Mouse (Mus musculus): ENCODE results near the gene Sirt6. TPM values are rescaled to one million over a fixed set of nuclear protein-coding genes. Genes with fewer than 3 reads are reported as not detected.

Sirt6 gene
- polyA plus RNA-seq, 1 experiment from 2014 or later, result 45.7 TPM

DNA sequence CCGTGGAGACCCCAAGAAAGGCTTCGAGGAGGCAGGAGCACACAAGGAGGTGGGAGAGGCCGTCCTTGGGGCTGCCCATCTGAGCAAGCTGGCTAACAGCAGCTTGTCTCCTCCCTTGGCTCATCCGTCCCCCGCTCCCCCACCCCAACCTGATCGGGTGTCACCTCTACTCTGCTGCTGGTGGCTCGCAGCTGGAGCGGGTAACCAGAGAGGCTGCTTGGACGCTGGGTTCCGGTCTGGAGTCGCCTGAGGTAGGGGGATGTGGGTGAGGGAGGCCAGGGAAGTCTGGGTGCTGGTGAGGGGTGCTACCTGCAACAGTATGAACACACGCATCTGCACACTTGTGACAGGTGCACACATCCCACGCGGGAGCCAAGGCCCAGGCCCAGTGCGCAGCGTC, 793 bp upstream of the Sirt6 start, which contains the start of gene Ankrd24:
Gene Ankrd24 (plus strand): TSS at position 151 of the 400 bp plus-strand sequence.
- H3K36me3 ChIP-seq (ENCODE audit: control insufficient read depth, insufficient read depth, low read length), result peaks cover 2% of the 10 kb centered on the region; the same call in 1 of the 2 replicates
- DNase-seq (ENCODE audit: low spot score), result no peak
- peak within 1 kb of the TSS; percentile 60 for H3K9ac ChIP-seq (ENCODE audit: low read length)
- no peaks in the 10 kb centered on the region for H3K9me3 ChIP-seq (ENCODE audit: control insufficient read depth, low read length)
- peak within 1 kb of the TSS; percentile 47 for H3K4me3 ChIP-seq (ENCODE audit: low read depth, low read length)
- H3K4me1 ChIP-seq (ENCODE audit: control insufficient read depth, insufficient read depth, low read length), result 0 out of 2 replicates have a peak, but pooled peaks cover 4% of the 10 kb centered on the region
- peak within 1 kb of the TSS; percentile 39 for H3K27ac ChIP-seq (ENCODE audit: low read depth, low read length)
- H3K4me2 ChIP-seq (ENCODE audit: low read depth), result peak within 1 kb of the TSS; percentile 78
- no peak for ATAC-seq (ENCODE audit: insufficient read depth, low FRiP score, low TSS enrichment)
- WGBS, result 75% methylated on average over 16 of the region's 16 CpGs
- no peaks in the 10 kb centered on the region for H3K27me3 ChIP-seq (ENCODE audit: control insufficient read depth, insufficient read depth, low read length)

DNA sequence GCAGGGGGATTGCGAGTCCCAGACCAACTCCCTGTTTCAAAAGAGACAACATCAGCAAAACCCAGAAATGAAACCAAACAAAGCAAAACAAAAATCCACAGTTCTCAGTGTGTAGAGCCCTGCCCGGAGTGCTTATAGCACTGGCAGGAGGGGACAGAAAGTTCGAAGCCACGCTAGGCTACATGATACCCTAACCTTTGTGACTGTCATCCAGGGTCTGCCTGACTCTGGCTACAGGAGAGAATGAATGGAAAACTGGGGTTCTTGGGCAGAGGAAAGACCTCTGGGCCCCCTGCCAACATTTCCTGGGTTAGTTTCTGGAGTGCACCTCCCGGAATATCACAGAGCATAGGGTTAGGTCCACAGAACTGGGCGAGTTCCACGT, 231 bp upstream of the Sirt6 start:
- 71% methylated on average over 7 of the region's 7 CpGs for WGBS

DNA sequence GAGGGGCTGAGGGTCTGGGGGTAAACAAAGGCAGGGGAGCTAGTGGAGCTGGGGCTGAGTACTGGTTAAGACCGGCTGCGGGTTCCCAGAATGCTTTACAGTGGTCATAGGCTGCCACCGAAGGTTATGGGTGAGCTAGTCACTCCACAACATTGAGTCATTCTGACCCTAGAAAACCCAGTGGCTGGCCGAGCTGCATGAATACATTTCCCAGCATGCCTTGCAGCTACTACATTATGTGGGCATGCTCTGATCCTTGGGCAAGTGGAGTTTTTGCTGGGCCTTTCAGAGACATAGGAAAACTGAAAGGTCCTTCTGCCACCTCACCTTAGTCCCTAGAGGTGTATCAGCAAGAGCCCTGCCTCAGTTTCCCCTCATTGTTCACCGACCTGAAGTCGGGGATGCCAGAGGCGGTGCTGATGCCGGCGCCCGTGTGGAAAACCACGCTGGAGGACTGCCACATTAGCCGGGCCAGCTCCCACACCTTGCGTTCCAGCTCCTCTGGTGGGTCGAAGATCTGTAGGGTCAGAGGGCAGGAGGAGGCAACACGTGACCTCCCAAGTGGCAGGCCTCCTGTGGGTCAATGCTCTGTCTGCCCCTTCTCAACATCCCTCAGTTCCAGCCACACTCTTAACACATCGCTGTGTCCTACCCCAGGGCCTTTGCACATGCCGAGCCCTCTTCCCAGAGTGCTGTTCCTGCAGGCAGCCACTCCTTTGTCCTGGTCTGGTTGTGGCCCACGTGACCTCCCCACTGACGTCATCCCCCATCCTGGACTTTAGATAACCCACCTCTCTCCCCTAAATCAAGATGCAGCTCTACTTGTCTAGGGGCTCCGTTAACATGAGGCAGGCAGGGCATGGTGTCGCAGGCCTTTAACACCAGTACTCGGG, 1.2 kb downstream of the Sirt6 start:
- DNase-seq (ENCODE audit: low spot score) (no peak), ATAC-seq (ENCODE audit: insufficient read depth, low FRiP score, low TSS enrichment) (no peak)
- Histone ChIP-seq H3K4me2 (ENCODE audit: low read depth) (peak overlapping the region; percentile 78), H3K36me3 (ENCODE audit: control insufficient read depth, insufficient read depth, low read length) (peaks cover 2% of the 10 kb centered on the region; the same call in 1 of the 2 replicates), H3K9me3 (ENCODE audit: control insufficient read depth, low read length) (no peaks in the 10 kb centered on the region), H3K27me3 (ENCODE audit: control insufficient read depth, insufficient read depth, low read length) (no peaks in the 10 kb centered on the region), H3K27ac (ENCODE audit: low read depth, low read length) (no peak overlapping the region), H3K4me1 (ENCODE audit: control insufficient read depth, insufficient read depth, low read length) (0 out of 2 replicates have a peak, but pooled peaks cover 4% of the 10 kb centered on the region), H3K9ac (ENCODE audit: low read length) (peak overlapping the region; percentile 60), H3K4me3 (ENCODE audit: low read depth, low read length) (peak overlapping the region; percentile 47)
- WGBS, result 93% methylated on average over 22 of the region's 22 CpGs

More for the DNA sequence above, 231 bp upstream of the Sirt6 start:
- no peaks in the 10 kb centered on the region for H3K27me3 ChIP-seq (ENCODE audit: control insufficient read depth, insufficient read depth, low read length)
- peaks cover 2% of the 10 kb centered on the region; the same call in 1 of the 2 replicates for H3K36me3 ChIP-seq (ENCODE audit: control insufficient read depth, insufficient read depth, low read length)
- peak overlapping the region; percentile 60 for H3K9ac ChIP-seq (ENCODE audit: low read length)
- H3K27ac ChIP-seq (ENCODE audit: low read depth, low read length), result peak overlapping the region; percentile 39
- peak overlapping the region; percentile 78 for H3K4me2 ChIP-seq (ENCODE audit: low read depth)
- ATAC-seq (ENCODE audit: insufficient read depth, low FRiP score, low TSS enrichment) (peak; percentile 33), DNase-seq (ENCODE audit: low spot score) (no peak)
- H3K4me1 ChIP-seq (ENCODE audit: control insufficient read depth, insufficient read depth, low read length), result 0 out of 2 replicates have a peak, but pooled peaks cover 4% of the 10 kb centered on the region
- peak overlapping the region; percentile 47 for H3K4me3 ChIP-seq (ENCODE audit: low read depth, low read length)
- H3K9me3 ChIP-seq (ENCODE audit: control insufficient read depth, low read length), result no peaks in the 10 kb centered on the region

DNA sequence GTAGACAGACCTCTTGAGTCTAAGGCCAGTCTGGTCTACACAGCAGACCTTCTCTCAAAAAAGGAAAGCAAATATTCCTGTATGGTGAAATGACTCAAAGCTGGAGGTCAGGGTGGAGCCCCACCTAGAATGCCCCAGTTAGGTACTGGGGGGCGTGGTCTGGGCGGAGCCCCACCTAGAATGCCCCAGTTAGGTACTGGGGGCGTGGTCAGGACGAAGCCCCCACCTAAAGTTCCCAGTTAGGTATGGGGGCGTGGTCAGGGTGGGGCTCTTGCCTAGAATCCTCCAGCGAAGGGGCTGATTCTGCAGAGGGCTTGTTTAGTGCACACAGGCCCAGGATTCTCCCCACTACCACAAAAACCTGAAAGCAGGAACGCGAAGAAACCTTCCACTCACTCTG, 4.2 kb downstream of the Sirt6 start:
- Histone ChIP-seq H3K9ac (ENCODE audit: low read length) (no peak overlapping the region), H3K27me3 (ENCODE audit: control insufficient read depth, insufficient read depth, low read length) (no peaks in the 10 kb centered on the region), H3K9me3 (ENCODE audit: control insufficient read depth, low read length) (no peaks in the 10 kb centered on the region), H3K4me1 (ENCODE audit: control insufficient read depth, insufficient read depth, low read length) (0 out of 2 replicates have a peak, but pooled peaks cover 4% of the 10 kb centered on the region), H3K4me2 (ENCODE audit: low read depth) (no peak overlapping the region), H3K27ac (ENCODE audit: low read depth, low read length) (no peak overlapping the region), H3K36me3 (ENCODE audit: control insufficient read depth, insufficient read depth, low read length) (peaks cover 4% of the 10 kb centered on the region; the same call in 1 of the 2 replicates), H3K4me3 (ENCODE audit: low read depth, low read length) (no peak overlapping the region)
- WGBS, result 64% methylated on average over 8 of the region's 8 CpGs
- ATAC-seq (ENCODE audit: insufficient read depth, low FRiP score, low TSS enrichment) (no peak), DNase-seq (ENCODE audit: low spot score) (no peak)

DNA sequence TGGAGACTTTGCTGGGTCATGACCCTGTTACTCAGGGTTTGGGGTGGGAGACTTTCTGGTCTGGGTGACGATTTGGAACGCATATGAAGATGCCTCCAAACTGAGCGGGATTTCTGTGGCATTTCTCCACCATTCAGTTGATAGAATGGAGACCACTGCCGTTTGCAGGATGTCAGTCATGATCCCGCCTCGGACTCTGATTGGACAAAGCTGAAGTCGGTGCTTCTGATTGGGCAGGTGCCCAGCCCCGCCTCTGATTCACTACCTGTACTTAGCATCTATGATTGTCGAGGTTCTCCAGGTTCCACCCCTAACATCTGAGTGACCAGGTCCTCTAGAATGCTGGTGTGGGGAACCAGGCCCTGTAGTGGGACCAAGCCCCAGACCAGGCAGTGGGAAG, 6.8 kb downstream of the Sirt6 start:
- ATAC-seq (ENCODE audit: insufficient read depth, low FRiP score, low TSS enrichment) (no peak), DNase-seq (ENCODE audit: low spot score) (no peak)
- no peaks in the 10 kb centered on the region for H3K27me3 ChIP-seq (ENCODE audit: control insufficient read depth, insufficient read depth, low read length)
- WGBS, result 56% methylated on average over 9 of the region's 9 CpGs
- H3K36me3 ChIP-seq (ENCODE audit: control insufficient read depth, insufficient read depth, low read length), result peaks cover 4% of the 10 kb centered on the region; the same call in 1 of the 2 replicates
- H3K27ac ChIP-seq (ENCODE audit: low read depth, low read length), result no peak overlapping the region
- H3K4me2 ChIP-seq (ENCODE audit: low read depth), result no peak overlapping the region
- H3K4me3 ChIP-seq (ENCODE audit: low read depth, low read length), result no peak overlapping the region
- no peak overlapping the region for H3K9ac ChIP-seq (ENCODE audit: low read length)
- H3K4me1 ChIP-seq (ENCODE audit: control insufficient read depth, insufficient read depth, low read length), result 0 out of 2 replicates have a peak, but pooled peaks cover under 1% of the 10 kb centered on the region
- H3K9me3 ChIP-seq (ENCODE audit: control insufficient read depth, low read length), result no peaks in the 10 kb centered on the region

DNA sequence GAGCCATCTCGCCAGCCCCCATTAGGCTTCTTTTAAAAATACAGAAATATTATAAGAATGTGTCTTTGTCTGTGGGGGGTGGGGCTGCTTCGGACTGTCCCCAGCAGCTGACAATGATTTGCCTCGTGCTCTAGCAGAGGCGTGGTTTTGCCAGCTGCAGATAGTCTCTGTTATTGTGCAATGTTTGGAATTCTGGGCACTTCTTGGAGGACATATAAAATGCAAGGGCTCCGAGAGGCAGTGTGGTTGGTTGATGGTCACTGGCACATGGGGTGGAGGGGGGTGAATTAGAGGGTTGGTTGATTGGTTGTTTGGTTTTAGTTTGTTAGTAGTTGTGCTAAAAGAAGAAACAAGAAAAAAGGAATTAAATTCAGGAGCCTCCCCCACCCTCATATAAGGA, 7.6 kb downstream of the Sirt6 start:
- WGBS, result 88% methylated on average over 5 of the region's 5 CpGs
- no peaks in the 10 kb centered on the region for H3K4me1 ChIP-seq (ENCODE audit: control insufficient read depth, insufficient read depth, low read length)
- ATAC-seq (ENCODE audit: insufficient read depth, low FRiP score, low TSS enrichment), result no peak

DNA sequence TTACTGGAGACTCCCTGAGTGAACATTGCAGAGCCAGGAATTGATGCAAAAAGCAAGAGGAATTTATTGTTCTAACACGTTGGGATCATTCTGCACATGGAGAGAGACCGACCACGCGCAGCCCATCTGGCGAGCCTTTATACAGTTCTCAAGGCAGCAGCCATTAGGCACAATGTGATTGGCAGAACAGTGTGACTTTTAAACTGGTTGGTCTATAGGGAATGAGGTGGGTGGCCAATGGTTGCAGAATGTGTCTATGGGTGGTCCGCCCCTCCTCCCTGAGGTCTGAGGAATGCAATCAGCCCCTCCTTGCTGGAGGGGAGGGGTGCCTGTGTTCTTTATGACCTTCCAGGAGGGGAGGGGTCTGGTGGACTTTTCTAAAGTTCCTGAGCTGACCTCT, 12.1 kb downstream of the Sirt6 start:
- no peak overlapping the region for H3K27ac ChIP-seq (ENCODE audit: low read depth, low read length)
- ATAC-seq (ENCODE audit: insufficient read depth, low FRiP score, low TSS enrichment), result no peak
- H3K4me1 ChIP-seq (ENCODE audit: control insufficient read depth, insufficient read depth, low read length), result no peaks in the 10 kb centered on the region
- whole genome bisulfite sequencing, result 40% methylated on average over 6 of the region's 6 CpGs
- H3K9ac ChIP-seq (ENCODE audit: low read length), result no peak overlapping the region
- DNase-seq (ENCODE audit: low spot score), result no peak
- H3K36me3 ChIP-seq (ENCODE audit: control insufficient read depth, insufficient read depth, low read length), result no peaks in the 10 kb centered on the region
- no peaks in the 10 kb centered on the region for H3K27me3 ChIP-seq (ENCODE audit: control insufficient read depth, insufficient read depth, low read length)
- no peak overlapping the region for H3K4me2 ChIP-seq (ENCODE audit: low read depth)
- no peaks in the 10 kb centered on the region for H3K9me3 ChIP-seq (ENCODE audit: control insufficient read depth, low read length)
- no peak overlapping the region for H3K4me3 ChIP-seq (ENCODE audit: low read depth, low read length)

More for the DNA sequence above, 7.6 kb downstream of the Sirt6 start:
- DNase-seq (ENCODE audit: low spot score), result no peak
- Histone ChIP-seq H3K9ac (ENCODE audit: low read length) (no peak overlapping the region), H3K9me3 (ENCODE audit: control insufficient read depth, low read length) (no peaks in the 10 kb centered on the region), H3K27ac (ENCODE audit: low read depth, low read length) (no peak overlapping the region), H3K27me3 (ENCODE audit: control insufficient read depth, insufficient read depth, low read length) (no peaks in the 10 kb centered on the region), H3K4me3 (ENCODE audit: low read depth, low read length) (no peak overlapping the region), H3K36me3 (ENCODE audit: control insufficient read depth, insufficient read depth, low read length) (peaks cover 2% of the 10 kb centered on the region; the same call in 1 of the 2 replicates), H3K4me2 (ENCODE audit: low read depth) (no peak overlapping the region)

DNA sequence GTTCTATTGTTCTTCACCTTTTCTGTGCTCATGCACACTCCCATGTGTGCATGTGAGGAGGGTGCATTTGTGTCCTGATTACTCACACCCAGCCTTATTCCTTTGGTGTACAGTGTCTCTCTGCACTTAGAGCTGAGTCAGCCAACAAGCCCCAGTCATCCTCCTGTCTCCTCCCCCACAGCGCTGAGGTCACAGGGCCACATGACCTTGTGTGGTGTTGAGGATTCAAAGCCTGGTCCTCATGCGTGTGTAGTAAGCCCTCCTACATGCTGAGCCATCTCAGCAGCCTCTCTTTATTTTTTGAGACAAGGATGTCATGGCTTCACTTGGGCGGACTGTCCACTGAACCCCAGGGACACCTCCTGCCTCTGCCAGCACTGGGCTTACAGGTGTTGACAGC, 14.8 kb downstream of the Sirt6 start:
- no peaks in the 10 kb centered on the region for H3K9me3 ChIP-seq (ENCODE audit: control insufficient read depth, low read length)
- H3K36me3 ChIP-seq (ENCODE audit: control insufficient read depth, insufficient read depth, low read length), result no peaks in the 10 kb centered on the region
- H3K27ac ChIP-seq (ENCODE audit: low read depth, low read length), result no peak overlapping the region
- H3K4me2 ChIP-seq (ENCODE audit: low read depth), result no peak overlapping the region
- no peaks in the 10 kb centered on the region for H3K27me3 ChIP-seq (ENCODE audit: control insufficient read depth, insufficient read depth, low read length)
- 72% methylated on average over 3 of the region's 3 CpGs for WGBS
- ATAC-seq (ENCODE audit: insufficient read depth, low FRiP score, low TSS enrichment) (no peak), DNase-seq (ENCODE audit: low spot score) (no peak)
- no peaks in the 10 kb centered on the region for H3K4me1 ChIP-seq (ENCODE audit: control insufficient read depth, insufficient read depth, low read length)
- no peak overlapping the region for H3K9ac ChIP-seq (ENCODE audit: low read length)
- no peak overlapping the region for H3K4me3 ChIP-seq (ENCODE audit: low read depth, low read length)

All from neural tube, embryonic 11.5 days (tissue).